Mouse (Mus musculus) midbrain, postnatal 0 days (tissue): ENCODE measurements around the gene Sytl2. TPM values are rescaled to one million over a fixed set of nuclear protein-coding genes. Genes with fewer than 3 reads are reported as not detected.
A peak's percentile ranks its signal among the peaks of the same experiment; 100 is the strongest.

Experiments
- ATAC-seq: fragments of 200-750 bp; cut with Nextera tagmentation; 2 replicates; pipeline ENCODE4 v1.8.0; 2017; ENCODE audit warnings: moderate number of reproducible peaks, mild to moderate bottlenecking, moderate TSS enrichment, moderate library complexity; ENCODE audit not compliant: low FRiP score
- DNase-seq: peaks from one replicate; pipeline ENCODE4 v3.0.0-alpha.2; 2015; ENCODE audit warnings: low spot score
- H3K27ac ChIP-seq: fragments of 300-500 bp; sonication (generic); 2 replicates; pipeline ENCODE4 v1.5.1; 2014; ENCODE audit warnings: low read depth, mild to moderate bottlenecking, low read length, mixed read lengths
- H3K27me3 ChIP-seq: fragments of 300-500 bp; sonication (generic); 2 replicates; pipeline ENCODE4 v1.6.1; 2014; ENCODE audit warnings: low read length, control low read depth, mixed read lengths; ENCODE audit not compliant: insufficient read depth
- H3K36me3 ChIP-seq: fragments of 300-500 bp; sonication (generic); 2 replicates; pipeline ENCODE4 v1.6.1; 2014; ENCODE audit warnings: low read length, control low read depth, mixed read lengths; ENCODE audit not compliant: insufficient read depth
- H3K4me1 ChIP-seq: fragments of 300-500 bp; sonication (generic); 2 replicates; pipeline ENCODE4 v1.6.1; 2014; ENCODE audit warnings: mild to moderate bottlenecking, control low read depth, antibody characterized with exemption, low read length, mixed read lengths; ENCODE audit not compliant: insufficient read depth
- H3K4me2 ChIP-seq: fragments of 300-500 bp; sonication (generic); 2 replicates; pipeline ENCODE4 v1.6.1; 2014; ENCODE audit warnings: low read depth, mild to moderate bottlenecking, low read length, mixed read lengths; ENCODE audit not compliant: poor library complexity, severe bottlenecking
- H3K4me3 ChIP-seq: fragments of 300-500 bp; sonication (generic); 2 replicates; pipeline ENCODE4 v1.5.1; 2014; ENCODE audit warnings: low read depth, mild to moderate bottlenecking, low read length, moderate library complexity
- H3K9ac ChIP-seq: fragments of 300-500 bp; sonication (generic); replicated peaks from 2 replicates; pipeline ENCODE4 v1.6.1; 2014; ENCODE audit warnings: mild to moderate bottlenecking, low read length, moderate library complexity, mixed read lengths; ENCODE audit not compliant: poor library complexity, severe bottlenecking
- H3K9me3 ChIP-seq: fragments of 300-500 bp; sonication (generic); 2 replicates; pipeline ENCODE4 v1.6.1; 2016; ENCODE audit warnings: low read length, control low read depth
- CTCF ChIP-seq: IDR thresholded peaks from 2 replicates; pipeline ENCODE4 v1.5.1; 2016; ENCODE audit warnings: antibody characterized with exemption, mild to moderate bottlenecking
- WGBS: fragments of 180-500 bp; shearing (Covaris S2); extraction: QIAGEN DNeasy Blood & Tissue Kit; methylation state at CpG from one replicate; pipeline ENCODE4 v1.1.7; 2014; 5-methylcytosine and 5-hydroxymethylcytosine counted together
- polyA plus RNA-seq: library from polyadenylated mRNA; unstranded; fragments of >200 nt; fragmentation: Nextera tagmentation; extraction: Ambion mirVana; gene quantifications from 2 replicates; pipeline ENCODE4 v1.2.1, GENCODE M21; 2015
- total RNA-seq: library from RNA; depleted of rRNA; stranded (reverse); fragments of >200 nt; gene quantifications from 2 replicates; pipeline ENCODE4 v1.2.3, GENCODE M21; 2014

Gene Sytl2
- total and polyA plus RNA-seq, 2 experiments from 2014 or later: 8.7 to 11.0 TPM

- DNase-seq (peak; percentile 81), ATAC-seq (peak; percentile 86)
- WGBS: 6% methylated on average over 28 of the region's 28 CpGs
- no peaks in the 10 kb centered on the region for H3K36me3 ChIP-seq
- no peak within 1 kb of the TSS; the same call in 1 of the 2 replicates for H3K4me3 ChIP-seq
- no peak within 1 kb of the TSS for H3K27ac ChIP-seq
- H3K4me2 ChIP-seq: peak within 1 kb of the TSS; percentile 51
- H3K9ac ChIP-seq: no peak within 1 kb of the TSS
- H3K4me1 ChIP-seq: no peaks in the 10 kb centered on the region
- H3K9me3 ChIP-seq: no peaks in the 10 kb centered on the region
- no peaks in the 10 kb centered on the region for H3K27me3 ChIP-seq
- TF ChIP-seq CTCF: peak; percentile 98
These were observed 36.6 kb upstream of the Sytl2 start, which contains the start of gene Ccdc83 for GRCm38 (mm10) chr7:90265289-90265970. Ccdc83 (minus strand) TSS chr7:90265777.

DNA sequence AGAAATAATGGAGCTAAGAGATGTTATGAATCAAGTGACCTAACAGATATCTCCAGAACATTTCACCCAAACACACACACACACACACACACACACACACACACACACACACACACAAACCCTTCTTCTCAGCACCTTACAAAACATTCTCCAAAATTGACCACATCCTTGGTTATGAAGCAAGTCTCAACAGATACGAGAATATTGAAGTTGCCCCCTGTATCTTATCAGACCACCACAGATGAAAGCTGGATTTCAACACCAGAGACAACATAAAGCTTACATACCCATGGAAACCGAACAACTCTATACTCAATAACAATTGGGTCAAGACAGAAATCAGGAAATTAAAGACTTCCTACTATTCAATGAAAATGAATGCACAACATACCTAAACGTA, 31.9 kb upstream of the Sytl2 start:
- Histone ChIP-seq H3K27me3 (no peaks in the 10 kb centered on the region), H3K4me1 (no peaks in the 10 kb centered on the region), H3K9ac (no peak overlapping the region), H3K36me3 (no peaks in the 10 kb centered on the region), H3K27ac (no peak overlapping the region), H3K4me3 (no peak overlapping the region), H3K9me3 (no peaks in the 10 kb centered on the region), H3K4me2 (no peak overlapping the region)
- 86% methylated on average over 3 of the region's 3 CpGs for WGBS
- no peak for ATAC-seq
- DNase-seq: no peak
- TF ChIP-seq CTCF: no peak

DNA sequence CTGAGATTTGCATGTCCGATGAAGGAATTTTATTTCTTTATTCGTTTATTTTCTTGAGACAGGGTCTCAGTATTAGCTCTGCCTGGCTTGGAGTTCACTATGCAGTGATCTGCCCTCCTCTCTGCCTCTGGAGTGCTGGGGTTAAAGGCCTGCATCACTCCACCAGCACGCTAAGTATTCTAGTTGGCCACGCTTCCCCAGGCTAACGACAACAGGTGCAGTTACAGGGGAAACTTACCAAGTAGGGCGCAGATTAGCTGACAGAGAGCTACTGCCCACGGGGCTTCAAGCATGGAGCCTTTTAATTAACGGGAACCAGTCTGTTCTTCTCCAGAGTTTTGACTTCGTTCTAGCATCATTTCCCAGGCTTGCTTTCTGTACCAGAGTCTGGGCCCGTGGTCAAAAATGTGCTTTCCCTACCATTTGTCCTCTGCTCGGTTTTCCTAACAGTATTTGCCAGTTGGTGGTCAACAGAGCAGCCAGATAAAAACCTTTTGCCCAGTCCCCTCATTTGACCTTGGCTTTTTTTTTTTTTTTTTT, 27.4 kb upstream of the Sytl2 start:
- Histone ChIP-seq H3K36me3 (no peaks in the 10 kb centered on the region), H3K27ac (no peak overlapping the region), H3K4me3 (no peak overlapping the region), H3K4me2 (no peak overlapping the region), H3K4me1 (no peaks in the 10 kb centered on the region), H3K9me3 (no peaks in the 10 kb centered on the region), H3K27me3 (no peaks in the 10 kb centered on the region), H3K9ac (no peak overlapping the region)
- DNase-seq (peak; percentile 42), ATAC-seq (no peak)
- WGBS: 64% methylated on average over 11 of the region's 11 CpGs
- TF ChIP-seq CTCF: no peak

DNA sequence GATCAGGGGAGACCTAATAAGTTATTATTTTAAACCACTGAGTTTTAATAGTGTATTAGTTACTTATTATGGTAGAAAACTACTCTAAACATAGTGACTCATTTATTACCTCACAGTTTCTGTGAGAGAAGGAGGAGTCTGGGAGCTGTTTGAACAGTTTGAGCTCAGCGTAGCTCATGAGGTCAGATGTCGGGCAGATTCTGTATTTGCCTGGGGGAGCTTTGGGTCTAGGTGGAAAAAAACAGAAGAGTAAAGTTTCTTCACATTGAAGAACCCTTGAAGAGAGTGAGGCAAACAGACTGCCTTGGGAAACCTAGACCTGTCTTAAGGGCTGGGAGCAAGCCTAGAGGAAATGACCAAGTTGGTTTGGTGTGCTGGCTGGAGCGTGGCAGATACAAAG, 24.8 kb upstream of the Sytl2 start:
- Histone ChIP-seq H3K9ac (no peak overlapping the region), H3K27me3 (no peaks in the 10 kb centered on the region), H3K27ac (no peak overlapping the region), H3K4me1 (no peaks in the 10 kb centered on the region), H3K4me3 (no peak overlapping the region), H3K4me2 (no peak overlapping the region), H3K9me3 (no peaks in the 10 kb centered on the region), H3K36me3 (no peaks in the 10 kb centered on the region)
- DNase-seq (no peak), ATAC-seq (no peak)
- no peak for TF ChIP-seq CTCF
- WGBS: 94% methylated on average over 3 of the region's 3 CpGs

DNA sequence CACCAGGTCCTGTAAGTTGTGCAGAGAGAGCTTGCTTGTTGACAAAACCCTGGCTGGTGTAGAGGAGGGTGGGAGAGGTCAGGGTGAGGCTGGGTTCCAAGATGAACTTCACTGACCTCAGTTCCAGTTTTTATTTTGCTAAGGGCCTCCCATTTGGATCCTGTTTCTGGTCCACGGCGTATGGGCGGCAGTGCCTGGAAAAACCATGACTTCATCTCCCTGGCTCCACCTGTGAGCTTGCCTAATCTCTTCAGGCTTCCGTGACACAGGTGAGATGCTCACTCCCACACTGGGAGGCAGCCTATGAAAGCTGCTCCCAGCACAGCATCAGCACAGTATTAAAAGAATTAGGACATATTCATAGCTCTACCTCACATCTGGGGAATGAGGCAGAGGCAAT, 24.3 kb upstream of the Sytl2 start:
- no peak overlapping the region for H3K4me2 ChIP-seq
- WGBS: 86% methylated on average over 4 of the region's 4 CpGs
- H3K36me3 ChIP-seq: no peaks in the 10 kb centered on the region
- no peaks in the 10 kb centered on the region for H3K9me3 ChIP-seq
- TF ChIP-seq CTCF: no peak
- no peaks in the 10 kb centered on the region for H3K27me3 ChIP-seq
- no peak overlapping the region for H3K4me3 ChIP-seq
- no peak overlapping the region for H3K27ac ChIP-seq
- no peak overlapping the region for H3K9ac ChIP-seq
- DNase-seq (no peak), ATAC-seq (no peak)
- H3K4me1 ChIP-seq: no peaks in the 10 kb centered on the region

DNA sequence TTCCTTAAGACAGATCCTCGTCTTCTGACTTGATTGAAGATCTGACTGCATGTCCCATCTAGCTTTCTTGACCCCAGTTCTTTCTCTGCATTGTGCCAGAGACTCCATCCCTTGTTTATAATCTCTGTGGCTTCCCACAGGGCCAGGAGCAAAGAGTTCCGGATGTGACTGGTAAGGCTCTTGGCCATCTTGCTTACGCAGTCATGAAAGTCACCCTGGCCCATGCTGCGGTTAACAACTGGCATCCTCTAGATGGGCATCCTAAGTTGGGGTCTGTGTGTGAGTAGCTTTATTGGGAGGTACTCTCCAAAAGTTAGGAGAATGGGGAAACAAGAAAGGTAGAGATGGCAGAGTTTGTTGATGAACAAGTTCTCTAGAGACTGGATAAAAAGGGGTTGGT, 22.9 kb upstream of the Sytl2 start:
- no peak overlapping the region for H3K9ac ChIP-seq
- no peak overlapping the region for H3K27ac ChIP-seq
- H3K4me2 ChIP-seq: no peak overlapping the region
- no peaks in the 10 kb centered on the region for H3K27me3 ChIP-seq
- H3K9me3 ChIP-seq: no peaks in the 10 kb centered on the region
- WGBS: 91% methylated on average over 4 of the region's 4 CpGs
- no peak for ATAC-seq
- no peak for TF ChIP-seq CTCF
- H3K36me3 ChIP-seq: no peaks in the 10 kb centered on the region
- no peak overlapping the region for H3K4me3 ChIP-seq
- no peaks in the 10 kb centered on the region for H3K4me1 ChIP-seq
- DNase-seq: no peak
